7 mouse cellular contexts compared by ENCODE assay signal in genomic region chr13:51834024-51834423, GRCm38 (mm10). TPM values are rescaled to one million over a fixed set of nuclear protein-coding genes. Genes with fewer than 3 reads are reported as not detected.
DNase-seq lines count a peak whose midpoint lies in the region; ATAC-seq and TF ChIP-seq lines count a peak whose summit lies in the region.
"Not testable (repeated sequence)": the region's sequence is repeated elsewhere in the genome, so short reads cannot be mapped to it uniquely, and the experiment has no call there.

No protein-coding gene starts in this region.

- peak; percentile 48 for DNase-seq in cerebellum, adult 11 months
- DNase-seq in heart, postnatal 0 days (ENCODE audit: low spot score); liver, embryonic 11.5 days (ENCODE audit: low spot score); stomach, postnatal 0 days (ENCODE audit: low spot score): not testable (repeated sequence)
- DNase-seq in kidney, adult 9 months, result peak; percentile 65
- peak; percentile 30 for DNase-seq in lung, postnatal 36 days

- H3K4me3 ChIP-seq in ES-Bruce4 (ENCODE audit: low read depth, low read length); heart, postnatal 0 days (ENCODE audit: low read depth, low read length); liver, embryonic 11.5 days (ENCODE audit: low read depth, low read length); stomach, postnatal 0 days (ENCODE audit: low read depth, low read length): not testable (repeated sequence)

- not testable (repeated sequence) for H3K27me3 ChIP-seq in ES-Bruce4 (ENCODE audit: control insufficient read depth, insufficient read depth, low read length, poor library complexity, severe bottlenecking); heart, postnatal 0 days (ENCODE audit: control insufficient read depth, insufficient read depth, low read length); liver, embryonic 11.5 days (replicated peaks; ENCODE audit: control insufficient read depth, insufficient read depth, low read length); stomach, postnatal 0 days (ENCODE audit: control insufficient read depth, insufficient read depth, low read length)

- TF ChIP-seq EP300 in ES-Bruce4 (IDR thresholded peaks at IDR 0.05; ENCODE audit: insufficient read depth, low read depth, low read length); heart, postnatal 0 days (IDR thresholded peaks at IDR 0.05; ENCODE audit: low read depth); stomach, postnatal 0 days (optimal IDR thresholded peaks at IDR 0.05): not testable (repeated sequence)

- H3K4me2 ChIP-seq in heart, postnatal 0 days (ENCODE audit: low read depth, low read length); liver, embryonic 11.5 days; stomach, postnatal 0 days (replicated peaks; ENCODE audit: low read depth): not testable (repeated sequence)

- not testable (repeated sequence) for H3K27ac ChIP-seq in ES-Bruce4 (ENCODE audit: insufficient read depth, low read length); heart, postnatal 0 days (ENCODE audit: low read depth); liver, embryonic 11.5 days (ENCODE audit: low read depth, low read length); stomach, postnatal 0 days (replicated peaks)

- ATAC-seq in heart, postnatal 0 days (ENCODE audit: insufficient read depth, low read depth), result not testable (repeated sequence)
- peak; percentile 40; the same call in 1 of the 2 replicates for ATAC-seq in liver, embryonic 11.5 days (replicated peaks; ENCODE audit: low FRiP score)
- 0 out of 2 replicates have a peak, but pooled peaks have one; percentile 38 for ATAC-seq in stomach, postnatal 0 days (ENCODE audit: low FRiP score, low TSS enrichment)

- TF ChIP-seq CTCF in ES-Bruce4 (IDR thresholded peaks at IDR 0.05; ENCODE audit: low read depth, low read length), result peak; percentile 31
- peak; percentile 18; the same call in 1 of the 2 replicates for TF ChIP-seq CTCF in heart, postnatal 0 days (IDR thresholded peaks at IDR 0.05; ENCODE audit: low read depth)
- peak; percentile 52 for TF ChIP-seq CTCF in stomach, postnatal 0 days (IDR thresholded peaks at IDR 0.05; ENCODE audit: low read depth)

- H3K9me3 ChIP-seq in ES-Bruce4 (replicated peaks; ENCODE audit: control insufficient read depth, insufficient read depth, low read length, poor library complexity, severe bottlenecking); heart, postnatal 0 days (replicated peaks; ENCODE audit: control insufficient read depth, low read length); liver, embryonic 11.5 days (ENCODE audit: control insufficient read depth, low read length); stomach, postnatal 0 days (ENCODE audit: control insufficient read depth, low read length): not testable (repeated sequence)

- WGBS in heart, postnatal 0 days, result 66% methylated on average over 8 of the region's 8 CpGs
- WGBS in liver, embryonic 11.5 days, result 58% methylated on average over 8 of the region's 8 CpGs
- 61% methylated on average over 8 of the region's 8 CpGs for WGBS in stomach, postnatal 0 days

- H3K9ac ChIP-seq in ES-Bruce4 (ENCODE audit: low read depth, poor library complexity, severe bottlenecking); heart, postnatal 0 days (replicated peaks; ENCODE audit: low read depth, low read length); liver, embryonic 11.5 days (ENCODE audit: low read depth, low read length); stomach, postnatal 0 days (ENCODE audit: low read length): not testable (repeated sequence)

- H3K4me1 ChIP-seq in ES-Bruce4 (ENCODE audit: control insufficient read depth, insufficient read depth, low read length); stomach, postnatal 0 days (replicated peaks; ENCODE audit: control insufficient read depth, insufficient read depth): not testable (repeated sequence)
- H3K4me1 ChIP-seq in heart, postnatal 0 days (ENCODE audit: control insufficient read depth, insufficient read depth), result peaks cover 13% of the 10 kb centered on the region; the same call in 1 of the 2 replicates
- peaks cover 12% of the 10 kb centered on the region for H3K4me1 ChIP-seq in liver, embryonic 11.5 days (replicated peaks; ENCODE audit: control insufficient read depth, insufficient read depth, low read length)

- TF ChIP-seq POLR2A in ES-Bruce4 (IDR thresholded peaks at IDR 0.05; ENCODE audit: insufficient read depth, low read length), result not testable (repeated sequence)

- H3K36me3 ChIP-seq in ES-Bruce4 (ENCODE audit: control insufficient read depth, insufficient read depth, low read length, poor library complexity, severe bottlenecking); heart, postnatal 0 days (replicated peaks; ENCODE audit: control insufficient read depth, insufficient read depth, low read length); liver, embryonic 11.5 days (ENCODE audit: control insufficient read depth, insufficient read depth, low read length); stomach, postnatal 0 days (ENCODE audit: control insufficient read depth, insufficient read depth, low read length): not testable (repeated sequence)

RNA-seq across cellular contexts. Expression of gene Gadd45g, which starts 12.5 kb away (rescaled TPM):
- polyA plus RNA-seq in ES-Bruce4 (2011; ENCODE audit: insufficient read depth, insufficient read length, low read depth, missing spikeins), result 6.4 and 9.6 TPM in 2 replicates
- 18.7 and 30.4 TPM in 2 replicates for total RNA-seq in heart, postnatal 0 days (2014; rRNA removed; ENCODE audit: low replicate concordance)
- 33.2 and 46.6 TPM in 2 replicates for polyA plus RNA-seq in heart, postnatal 0 days (2015; fragmentation: Nextera tagmentation; extraction: Ambion mirVana)
- polyA plus RNA-seq in liver, embryonic 11.5 days (2014; fragmentation: Nextera tagmentation; extraction: Ambion mirVana), result 29.4 and 30.4 TPM in 2 replicates
- 37.1 and 39.1 TPM in 2 replicates for polyA plus RNA-seq in stomach, postnatal 0 days (2015; fragmentation: Nextera tagmentation; extraction: Ambion mirVana)

RNA-seq across cellular contexts. Expression of gene Sema4d, which starts 40.5 kb away (rescaled TPM):
- 22.9 and 24.6 TPM in 2 replicates for polyA plus RNA-seq in ES-Bruce4 (2011; ENCODE audit: insufficient read depth, insufficient read length, low read depth, missing spikeins)
- total RNA-seq in heart, postnatal 0 days (2014; rRNA removed; ENCODE audit: low replicate concordance), result 11.6 and 12.6 TPM in 2 replicates
- polyA plus RNA-seq in heart, postnatal 0 days (2015; fragmentation: Nextera tagmentation; extraction: Ambion mirVana), result 16.7 and 18.2 TPM in 2 replicates
- polyA plus RNA-seq in liver, embryonic 11.5 days (2014; fragmentation: Nextera tagmentation; extraction: Ambion mirVana), result 18.6 and 21.7 TPM in 2 replicates
- polyA plus RNA-seq in stomach, postnatal 0 days (2015; fragmentation: Nextera tagmentation; extraction: Ambion mirVana), result 6.7 and 8.0 TPM in 2 replicates
